Mouse (Mus musculus) hindbrain, embryonic 14.5 days (tissue): ENCODE results near the gene Hist1h3d. TPM values are rescaled to one million over a fixed set of nuclear protein-coding genes. Genes with fewer than 3 reads are reported as not detected.

Experiments used
- ATAC-seq: fragments of 200-750 bp; cut with Nextera tagmentation; 2 replicates; pipeline ENCODE4 v1.8.0; 2017; ENCODE audit warnings: moderate number of reproducible peaks, mild to moderate bottlenecking, moderate TSS enrichment, moderate library complexity; ENCODE audit not compliant: low FRiP score
- DNase-seq: peaks from one replicate; pipeline ENCODE4 v3.0.0-alpha.2; 2015; ENCODE audit warnings: low spot score
- H3K27ac ChIP-seq: fragments of 300-500 bp; sonication (generic); 2 replicates; pipeline ENCODE4 v1.5.1; 2014; ENCODE audit warnings: mild to moderate bottlenecking, moderate library complexity
- H3K27me3 ChIP-seq: fragments of 300-500 bp; sonication (generic); 2 replicates; pipeline ENCODE4 v1.6.1; 2014; ENCODE audit warnings: mild to moderate bottlenecking, low read length, mixed read lengths; ENCODE audit not compliant: control insufficient read depth, insufficient read depth
- H3K36me3 ChIP-seq: fragments of 300-500 bp; sonication (generic); replicated peaks from 2 replicates; pipeline ENCODE4 v1.6.1; 2014; ENCODE audit not compliant: control insufficient read depth, insufficient read depth
- H3K4me1 ChIP-seq: fragments of 300-500 bp; sonication (generic); replicated peaks from 2 replicates; pipeline ENCODE4 v1.6.1; 2014; ENCODE audit warnings: antibody characterized with exemption, low read length, mixed read lengths; ENCODE audit not compliant: control insufficient read depth, insufficient read depth
- H3K4me2 ChIP-seq: fragments of 300-500 bp; sonication (generic); replicated peaks from 2 replicates; pipeline ENCODE4 v1.6.1; 2014; ENCODE audit warnings: mild to moderate bottlenecking, moderate library complexity
- H3K4me3 ChIP-seq: fragments of 300-500 bp; sonication (generic); replicated peaks from 2 replicates; pipeline ENCODE4 v1.5.1; 2014; ENCODE audit warnings: mild to moderate bottlenecking, low read length
- H3K9ac ChIP-seq: fragments of 300-500 bp; sonication (generic); 2 replicates; pipeline ENCODE4 v1.6.1; 2014
- H3K9me3 ChIP-seq: fragments of 300-500 bp; sonication (generic); 2 replicates; pipeline ENCODE4 v1.6.1; 2016; ENCODE audit warnings: low read length; ENCODE audit not compliant: control insufficient read depth
- WGBS: fragments of 180-500 bp; shearing (Covaris S2); extraction: QIAGEN DNeasy Blood & Tissue Kit; methylation state at CpG from one replicate; pipeline ENCODE4 v1.1.7; 2014; 5-methylcytosine and 5-hydroxymethylcytosine counted together
- polyA plus RNA-seq: library from polyadenylated mRNA; unstranded; fragments of >200 nt; fragmentation: Nextera tagmentation; extraction: Ambion mirVana; gene quantifications from 2 replicates; pipeline ENCODE4 v1.2.1, GENCODE M21; 2014

Hist1h3d gene
- polyA plus RNA-seq, result 1.4 and 2.2 TPM in 2 replicates

DNA sequence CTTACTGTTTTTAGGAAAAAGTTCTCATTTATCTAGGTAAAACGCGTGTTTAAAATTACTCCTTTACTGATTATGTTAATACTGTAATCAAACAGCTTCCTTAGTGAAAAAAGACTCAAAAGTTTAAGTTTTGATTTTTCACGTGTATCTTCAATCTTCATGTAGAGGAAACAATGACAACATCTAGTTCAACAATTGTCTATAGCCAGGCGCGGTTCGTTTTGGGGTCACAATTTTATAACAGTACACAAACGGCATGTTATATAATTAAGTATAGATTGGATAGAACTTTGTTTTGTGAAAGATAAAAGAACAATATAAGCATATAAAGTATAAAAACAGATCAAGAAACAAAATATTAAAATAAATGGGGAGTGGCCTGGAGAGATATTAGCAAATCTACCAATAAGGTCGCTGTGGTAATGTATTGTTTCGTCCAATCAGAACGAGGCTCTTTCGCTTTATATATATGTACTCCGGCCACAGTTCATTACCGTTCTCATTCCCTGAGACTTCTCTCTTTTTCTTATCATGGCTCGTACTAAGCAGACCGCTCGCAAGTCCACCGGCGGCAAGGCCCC, at the start of gene Hist1h3d:
Hist1h3d (plus strand) TSS at position 493 of the 581 bp plus-strand sequence.
- no peaks in the 10 kb centered on the region for H3K9me3 ChIP-seq
- DNase-seq (peak; percentile 87), ATAC-seq (peak; percentile 62)
- H3K27me3 ChIP-seq, result no peaks in the 10 kb centered on the region
- H3K27ac ChIP-seq, result peak within 1 kb of the TSS; percentile 87
- no peaks in the 10 kb centered on the region for H3K36me3 ChIP-seq
- H3K4me2 ChIP-seq, result peak within 1 kb of the TSS; percentile 67
- peak within 1 kb of the TSS; percentile 35 for H3K4me3 ChIP-seq
- WGBS, result under 1% methylated on average over 18 of the region's 18 CpGs
- H3K4me1 ChIP-seq, result peaks cover 31% of the 10 kb centered on the region
- H3K9ac ChIP-seq, result peak within 1 kb of the TSS; percentile 71

GRCm38 (mm10) chr13:23525901-23526300, 49.7 kb upstream of the Hist1h3d start:
- Histone ChIP-seq H3K27me3 (no peaks in the 10 kb centered on the region), H3K4me3 (peak overlapping the region; percentile 44), H3K4me1 (peaks cover 10% of the 10 kb centered on the region), H3K9me3 (no peaks in the 10 kb centered on the region), H3K9ac (no peak overlapping the region), H3K4me2 (peak overlapping the region; percentile 63), H3K27ac (no peak overlapping the region), H3K36me3 (no peaks in the 10 kb centered on the region)
- ATAC-seq (no peak), DNase-seq (peak; percentile 59)
- WGBS, result 2% methylated on average over 10 of the region's 10 CpGs

- Histone ChIP-seq H3K27ac (peak overlapping the region; percentile 77), H3K27me3 (no peaks in the 10 kb centered on the region), H3K9me3 (no peaks in the 10 kb centered on the region), H3K4me3 (peak overlapping the region; percentile 44), H3K9ac (peak overlapping the region; percentile 63), H3K36me3 (no peaks in the 10 kb centered on the region), H3K4me2 (peak overlapping the region; percentile 63), H3K4me1 (peaks cover 8% of the 10 kb centered on the region)
- DNase-seq (peak; percentile 100), ATAC-seq (peak; percentile 70)
- WGBS, result under 1% methylated on average over 17 of the region's 17 CpGs
These were observed 49.3 kb upstream of the Hist1h3d start for GRCm38 (mm10) chr13:23526312-23526711.

DNA sequence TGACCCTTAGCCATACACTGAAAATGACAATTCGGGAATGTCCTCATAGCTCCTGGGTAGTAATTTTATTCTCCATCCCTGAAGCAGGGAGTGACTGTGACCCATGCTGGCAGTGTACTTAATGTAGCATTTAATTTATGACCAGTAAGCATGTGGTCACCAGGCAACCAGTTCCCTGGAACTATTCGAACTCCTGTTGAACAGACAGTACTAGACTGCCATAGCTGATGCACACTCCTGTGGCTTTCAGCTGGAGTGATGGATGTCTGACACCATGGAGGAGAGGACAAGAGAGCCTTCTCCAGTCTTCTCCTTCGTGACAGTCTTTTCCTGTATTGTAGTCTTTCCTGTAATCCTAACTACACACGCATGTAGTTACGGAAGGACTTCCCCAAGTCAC, 46.6 kb upstream of the Hist1h3d start:
- Histone ChIP-seq H3K27me3 (no peaks in the 10 kb centered on the region), H3K9me3 (no peaks in the 10 kb centered on the region), H3K9ac (no peak overlapping the region), H3K4me2 (peak overlapping the region; percentile 55), H3K4me3 (0 out of 2 replicates have a peak overlapping the region, but pooled peaks have one; percentile 3), H3K4me1 (peaks cover 23% of the 10 kb centered on the region), H3K27ac (no peak overlapping the region), H3K36me3 (no peaks in the 10 kb centered on the region)
- DNase-seq (no peak), ATAC-seq (no peak)
- WGBS, result 60% methylated on average over 5 of the region's 5 CpGs

GRCm38 (mm10) chr13:23529480-23530165, 45.9 kb upstream of the Hist1h3d start:
- peak overlapping the region; percentile 95 for H3K27ac ChIP-seq
- H3K4me2 ChIP-seq, result peak overlapping the region; percentile 55
- H3K27me3 ChIP-seq, result no peaks in the 10 kb centered on the region
- H3K9ac ChIP-seq, result peak overlapping the region; percentile 84
- H3K9me3 ChIP-seq, result no peaks in the 10 kb centered on the region
- ATAC-seq (no peak), DNase-seq (no peak)
- 34% methylated on average over 2 of the region's 2 CpGs for WGBS
- H3K4me1 ChIP-seq, result peaks cover 27% of the 10 kb centered on the region
- peak overlapping the region; percentile 49 for H3K4me3 ChIP-seq
- H3K36me3 ChIP-seq, result no peaks in the 10 kb centered on the region

DNA sequence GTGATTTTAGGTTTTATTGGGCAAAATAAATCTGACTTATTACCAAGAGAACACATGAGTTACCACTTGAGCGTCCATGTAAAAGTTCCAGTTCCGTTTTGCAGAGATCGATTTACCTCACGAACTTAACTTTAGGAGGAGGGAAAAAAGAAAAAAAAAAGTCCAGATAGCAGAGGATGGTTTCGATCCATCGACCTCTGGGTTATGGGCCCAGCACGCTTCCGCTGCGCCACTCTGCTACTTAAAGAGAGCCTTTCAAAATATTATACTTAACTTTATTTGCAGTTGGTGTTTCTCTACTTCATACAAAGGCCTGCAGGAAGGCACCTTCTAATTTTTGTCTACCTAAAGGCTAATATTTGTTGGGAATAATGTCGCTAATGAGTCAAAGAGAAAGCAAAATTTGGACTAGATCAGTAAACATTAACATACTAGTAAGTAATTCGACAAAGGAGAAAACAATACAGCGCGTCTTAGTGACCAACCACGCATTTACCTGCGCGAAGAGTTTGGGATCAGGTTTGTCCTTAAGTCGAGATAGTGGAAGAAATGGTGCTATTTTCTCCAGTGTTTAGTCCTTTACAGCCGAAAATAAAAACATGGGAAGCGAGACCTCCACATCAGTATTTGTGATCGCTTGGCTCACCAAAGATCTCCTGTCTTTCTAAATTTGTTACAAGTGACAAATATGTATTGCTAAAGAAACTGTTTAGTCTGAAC, 45.2 kb upstream of the Hist1h3d start:
- Histone ChIP-seq H3K9ac (peak overlapping the region; percentile 84), H3K27me3 (no peaks in the 10 kb centered on the region), H3K4me1 (peaks cover 29% of the 10 kb centered on the region), H3K36me3 (no peaks in the 10 kb centered on the region), H3K27ac (peak overlapping the region; percentile 95), H3K9me3 (no peaks in the 10 kb centered on the region), H3K4me2 (peak overlapping the region; percentile 55), H3K4me3 (peak overlapping the region; percentile 49)
- WGBS, result under 1% methylated on average over 20 of the region's 20 CpGs
- ATAC-seq (no peak), DNase-seq (peak; percentile 84)

GRCm38 (mm10) chr13:23530901-23531875, 44.4 kb upstream of the Hist1h3d start, which contains the start of gene Hist1h4h:
Hist1h4h (plus strand) TSS chr13:23531050.
- peak within 1 kb of the TSS; percentile 95 for H3K27ac ChIP-seq
- H3K36me3 ChIP-seq, result no peaks in the 10 kb centered on the region
- peak within 1 kb of the TSS; percentile 55 for H3K4me2 ChIP-seq
- no peaks in the 10 kb centered on the region for H3K27me3 ChIP-seq
- whole genome bisulfite sequencing, result under 1% methylated on average over 52 of the region's 70 CpGs
- peak within 1 kb of the TSS; percentile 84 for H3K9ac ChIP-seq
- H3K9me3 ChIP-seq, result no peaks in the 10 kb centered on the region
- peak within 1 kb of the TSS; percentile 49 for H3K4me3 ChIP-seq
- ATAC-seq (peak; percentile 87), DNase-seq (peak; percentile 100)
- H3K4me1 ChIP-seq, result peaks cover 29% of the 10 kb centered on the region

DNA sequence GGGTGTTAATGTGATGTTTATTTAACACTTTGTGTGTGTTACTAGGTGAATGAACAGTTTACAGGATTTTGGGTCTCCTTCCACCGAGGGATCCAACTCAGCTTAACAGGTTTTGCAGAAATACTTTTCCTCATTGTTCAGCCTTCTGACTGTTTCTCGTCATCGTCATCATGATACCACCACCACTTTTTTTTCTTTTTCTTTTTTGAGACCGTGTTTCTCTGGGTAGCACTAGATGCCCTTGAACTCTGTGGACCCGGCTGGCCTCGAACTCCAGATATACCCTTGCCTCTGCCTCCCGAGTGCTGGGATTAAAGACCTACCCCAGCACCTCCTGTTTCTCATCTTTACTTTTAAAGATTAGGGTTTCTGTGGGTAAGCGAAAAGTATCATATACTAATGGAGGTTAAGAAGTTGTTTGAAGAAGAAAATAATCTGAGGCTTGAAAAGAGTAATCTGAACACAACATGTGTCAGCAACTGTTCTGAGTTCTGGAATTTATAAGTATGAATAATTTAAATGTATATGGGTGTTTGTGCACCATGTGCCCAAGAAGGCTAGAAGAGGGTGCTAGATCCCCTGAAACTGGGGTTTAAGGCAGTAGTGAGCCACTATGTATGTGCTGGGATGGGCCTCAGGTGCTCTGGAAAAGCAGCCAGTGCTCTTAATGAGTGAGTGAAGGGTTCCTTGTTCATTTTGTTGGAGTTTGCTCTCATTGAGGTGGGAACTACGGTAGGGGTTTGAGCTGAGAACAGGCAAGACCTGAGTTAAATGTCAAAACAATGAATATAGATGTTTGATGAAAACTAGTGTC, 43.1 kb upstream of the Hist1h3d start:
- Histone ChIP-seq H3K9me3 (no peaks in the 10 kb centered on the region), H3K4me3 (peak overlapping the region; percentile 49), H3K27me3 (no peaks in the 10 kb centered on the region), H3K27ac (peak overlapping the region; percentile 95), H3K4me2 (peak overlapping the region; percentile 55), H3K9ac (peak overlapping the region; percentile 84), H3K4me1 (peaks cover 29% of the 10 kb centered on the region), H3K36me3 (no peaks in the 10 kb centered on the region)
- DNase-seq (no peak), ATAC-seq (no peak)
- 24% methylated on average over 9 of the region's 9 CpGs for WGBS
